Mouse (Mus musculus) heart, postnatal 25 days (tissue): Measurements from ENCODE around the gene Pou2f3. TPM values are rescaled to one million over a fixed set of nuclear protein-coding genes. Genes with fewer than 3 reads are reported as not detected.

Experiments
- DNase-seq: peaks from one replicate; pipeline ENCODE4 v3.0.0; 2022; ENCODE audit warnings: low spot score
- intact Hi-C: fragments of 180-260 bp; cut with DNase I; formaldehyde crosslinking; loops from one replicate; pipeline ENCODE4 v1.15.1; 2025
- total RNA-seq, 2 experiments: library from RNA; stranded (reverse); gene quantifications; 2 replicates each; pipeline ENCODE4 v1.2.3; 2021

Pou2f3 gene
- total RNA-seq, result under 1 TPM in 1 of 2 experiments, not detected in 1; 0.11 TPM

- intact Hi-C loops, result loop anchor here (2.0 kb wide), 1 partner anchor 209 kb away; no protein-coding TSS in a partner anchor
These were observed at the start of gene Pou2f3 for GRCm38 (mm10) chr9:43210190-43210682. Gene Pou2f3 (minus strand): TSS chr9:43210369.

GRCm38 (mm10) chr9:43253271-43253681, 43.1 kb upstream of the Pou2f3 start:
- intact Hi-C loops, result no loop called here
- peak; percentile 51 for DNase-seq

More at GRCm38 (mm10) chr9:43210190-43210682, at the start of gene Pou2f3:
- DNase-seq, result peak; percentile 72

- DNase-seq, result no peak
- intact Hi-C loops, result no loop called here
These were observed 42.6 kb upstream of the Pou2f3 start for GRCm38 (mm10) chr9:43252790-43253189.

GRCm38 (mm10) chr9:43251786-43252185, 41.6 kb upstream of the Pou2f3 start:
- intact Hi-C loops, result no loop called here
- no peak for DNase-seq

- intact Hi-C loops, result no loop called here
- DNase-seq, result no peak
These were observed 36.6 kb upstream of the Pou2f3 start for GRCm38 (mm10) chr9:43246738-43247180.

GRCm38 (mm10) chr9:43245801-43246570, 35.8 kb upstream of the Pou2f3 start:
- intact Hi-C loops, result no loop called here

GRCm38 (mm10) chr9:43242432-43242831, 32.3 kb upstream of the Pou2f3 start:
- intact Hi-C loops, result no loop called here
- DNase-seq, result no peak

More at GRCm38 (mm10) chr9:43245801-43246570, 35.8 kb upstream of the Pou2f3 start:
- DNase-seq, result no peak

GRCm38 (mm10) chr9:43241970-43242369, 31.8 kb upstream of the Pou2f3 start:
- DNase-seq, result no peak
- intact Hi-C loops, result no loop called here

- intact Hi-C loops, result no loop called here
- no peak for DNase-seq
These were observed 31.1 kb upstream of the Pou2f3 start for GRCm38 (mm10) chr9:43241291-43241690.

- intact Hi-C loops, result no loop called here
- DNase-seq, result no peak
These were observed 30.4 kb upstream of the Pou2f3 start for GRCm38 (mm10) chr9:43240594-43240900.

GRCm38 (mm10) chr9:43239712-43240593, 29.8 kb upstream of the Pou2f3 start, which contains the start of gene Oaf:
Gene Oaf (minus strand): TSS chr9:43239911.
- intact Hi-C loops, result no loop called here
- DNase-seq, result peak; percentile 90

GRCm38 (mm10) chr9:43238631-43239545, 28.7 kb upstream of the Pou2f3 start:
- DNase-seq, result no peak
- intact Hi-C loops, result no loop called here

- intact Hi-C loops, result no loop called here
- DNase-seq, result no peak
These were observed 28.0 kb upstream of the Pou2f3 start for GRCm38 (mm10) chr9:43238167-43238566.

GRCm38 (mm10) chr9:43237111-43237775, 27.1 kb upstream of the Pou2f3 start:
- intact Hi-C loops, result no loop called here
- DNase-seq, result no peak

- no peak for DNase-seq
- intact Hi-C loops, result no loop called here
These were observed 26.4 kb upstream of the Pou2f3 start for GRCm38 (mm10) chr9:43236576-43236975.

- DNase-seq, result no peak
- intact Hi-C loops, result no loop called here
These were observed 25.9 kb upstream of the Pou2f3 start for GRCm38 (mm10) chr9:43236106-43236505.

GRCm38 (mm10) chr9:43235336-43235735, 25.2 kb upstream of the Pou2f3 start:
- no peak for DNase-seq
- intact Hi-C loops, result no loop called here

GRCm38 (mm10) chr9:43234496-43234895, 24.3 kb upstream of the Pou2f3 start:
- no peak for DNase-seq
- intact Hi-C loops, result no loop called here

GRCm38 (mm10) chr9:43233515-43233914, 23.3 kb upstream of the Pou2f3 start:
- DNase-seq, result no peak
- intact Hi-C loops, result no loop called here
